Mouse (Mus musculus) liver, adult (tissue): Measurements from ENCODE around the gene Tekt2.

Experiments
- GATA4 ChIP-seq: IDR thresholded peaks from 2 replicates; pipeline ENCODE4 v1.6.1; 2014; ENCODE audit warnings: mild to moderate bottlenecking, low read length; ENCODE audit not compliant: insufficient replicate concordance

The Tekt2 gene

GRCm38 (mm10) chr4:126288085-126288666 is 37.3 kb downstream of the Tekt2 start:
- TF ChIP-seq GATA4 = no peak

GRCm38 (mm10) chr4:126287302-126287995 is 38.0 kb downstream of the Tekt2 start:
- no peak for TF ChIP-seq GATA4

GRCm38 (mm10) chr4:126286492-126286891 is 39.0 kb downstream of the Tekt2 start, which contains the start of gene Col8a2:
TSS of gene Col8a2 (plus strand) at chr4:126286793.
- no peak for TF ChIP-seq GATA4

GRCm38 (mm10) chr4:126283582-126283981 is 41.9 kb downstream of the Tekt2 start:
- no peak for TF ChIP-seq GATA4

GRCm38 (mm10) chr4:126281706-126282105 is 43.8 kb downstream of the Tekt2 start:
- no peak for TF ChIP-seq GATA4

GRCm38 (mm10) chr4:126278961-126279360 is 46.5 kb downstream of the Tekt2 start:
- TF ChIP-seq GATA4 = no peak

GRCm38 (mm10) chr4:126278565-126278915 is 46.9 kb downstream of the Tekt2 start:
- no peak for TF ChIP-seq GATA4

- no peak for TF ChIP-seq GATA4
These were observed 47.5 kb downstream of the Tekt2 start for GRCm38 (mm10) chr4:126277906-126278564.

- no peak for TF ChIP-seq GATA4
These were observed 49.8 kb downstream of the Tekt2 start for GRCm38 (mm10) chr4:126275681-126276131.

GRCm38 (mm10) chr4:126275081-126275480 is 50.4 kb downstream of the Tekt2 start:
- no peak for TF ChIP-seq GATA4

- TF ChIP-seq GATA4 = no peak
These were observed 51.7 kb downstream of the Tekt2 start for GRCm38 (mm10) chr4:126273753-126274152.
